Mouse (Mus musculus) midbrain, postnatal 0 days (tissue): Measurements from ENCODE around the gene Dok5. TPM values are rescaled to one million over a fixed set of nuclear protein-coding genes. Genes with fewer than 3 reads are reported as not detected.

Experiments
- ATAC-seq: fragments of 200-750 bp; cut with Nextera tagmentation; 2 replicates; pipeline ENCODE4 v1.8.0; 2017; ENCODE audit warnings: moderate number of reproducible peaks, mild to moderate bottlenecking, moderate TSS enrichment, moderate library complexity; ENCODE audit not compliant: low FRiP score
- DNase-seq: peaks from one replicate; pipeline ENCODE4 v3.0.0-alpha.2; 2015; ENCODE audit warnings: low spot score
- H3K27ac ChIP-seq: fragments of 300-500 bp; sonication (generic); 2 replicates; pipeline ENCODE4 v1.5.1; 2014; ENCODE audit warnings: low read depth, mild to moderate bottlenecking, low read length, mixed read lengths
- H3K27me3 ChIP-seq: fragments of 300-500 bp; sonication (generic); 2 replicates; pipeline ENCODE4 v1.6.1; 2014; ENCODE audit warnings: low read length, control low read depth, mixed read lengths; ENCODE audit not compliant: insufficient read depth
- H3K36me3 ChIP-seq: fragments of 300-500 bp; sonication (generic); 2 replicates; pipeline ENCODE4 v1.6.1; 2014; ENCODE audit warnings: low read length, control low read depth, mixed read lengths; ENCODE audit not compliant: insufficient read depth
- H3K4me1 ChIP-seq: fragments of 300-500 bp; sonication (generic); 2 replicates; pipeline ENCODE4 v1.6.1; 2014; ENCODE audit warnings: mild to moderate bottlenecking, control low read depth, antibody characterized with exemption, low read length, mixed read lengths; ENCODE audit not compliant: insufficient read depth
- H3K4me2 ChIP-seq: fragments of 300-500 bp; sonication (generic); 2 replicates; pipeline ENCODE4 v1.6.1; 2014; ENCODE audit warnings: low read depth, mild to moderate bottlenecking, low read length, mixed read lengths; ENCODE audit not compliant: poor library complexity, severe bottlenecking
- H3K4me3 ChIP-seq: fragments of 300-500 bp; sonication (generic); 2 replicates; pipeline ENCODE4 v1.5.1; 2014; ENCODE audit warnings: low read depth, mild to moderate bottlenecking, low read length, moderate library complexity
- H3K9ac ChIP-seq: fragments of 300-500 bp; sonication (generic); replicated peaks from 2 replicates; pipeline ENCODE4 v1.6.1; 2014; ENCODE audit warnings: mild to moderate bottlenecking, low read length, moderate library complexity, mixed read lengths; ENCODE audit not compliant: poor library complexity, severe bottlenecking
- H3K9me3 ChIP-seq: fragments of 300-500 bp; sonication (generic); 2 replicates; pipeline ENCODE4 v1.6.1; 2016; ENCODE audit warnings: low read length, control low read depth
- CTCF ChIP-seq: IDR thresholded peaks from 2 replicates; pipeline ENCODE4 v1.5.1; 2016; ENCODE audit warnings: antibody characterized with exemption, mild to moderate bottlenecking
- whole genome bisulfite sequencing: fragments of 180-500 bp; shearing (Covaris S2); extraction: QIAGEN DNeasy Blood & Tissue Kit; methylation state at CpG from one replicate; pipeline ENCODE4 v1.1.7; 2014; 5-methylcytosine and 5-hydroxymethylcytosine counted together
- polyA plus RNA-seq: library from polyadenylated mRNA; unstranded; fragments of >200 nt; fragmentation: Nextera tagmentation; extraction: Ambion mirVana; gene quantifications from 2 replicates; pipeline ENCODE4 v1.2.1, GENCODE M21; 2015
- total RNA-seq: library from RNA; depleted of rRNA; stranded (reverse); fragments of >200 nt; gene quantifications from 2 replicates; pipeline ENCODE4 v1.2.3, GENCODE M21; 2014; rRNA removed

The Dok5 gene
- total and polyA plus RNA-seq, 2 experiments from 2014 or later = 27.0 to 35.2 TPM

GRCm38 (mm10) chr2:170915646-170916045 is 184.0 kb downstream of the Dok5 start:
- no peaks in the 10 kb centered on the region for H3K9me3 ChIP-seq
- no peaks in the 10 kb centered on the region for H3K27me3 ChIP-seq
- no peak for TF ChIP-seq CTCF
- no peak overlapping the region for H3K4me3 ChIP-seq
- no peak overlapping the region for H3K9ac ChIP-seq
- no peaks in the 10 kb centered on the region for H3K36me3 ChIP-seq
- DNase-seq (no peak), ATAC-seq (no peak)
- H3K27ac ChIP-seq = no peak overlapping the region
- no peaks in the 10 kb centered on the region for H3K4me1 ChIP-seq
- H3K4me2 ChIP-seq = no peak overlapping the region
- 91% methylated on average over 8 of the region's 8 CpGs for WGBS

- WGBS = 21% methylated on average over 3 of the region's 3 CpGs
- no peaks in the 10 kb centered on the region for H3K9me3 ChIP-seq
Measured at GRCm38 (mm10) chr2:170922260-170922659, 190.7 kb downstream of the Dok5 start.

GRCm38 (mm10) chr2:170924131-170924530 is 192.5 kb downstream of the Dok5 start:
- ATAC-seq = no peak
- no peak overlapping the region for H3K4me2 ChIP-seq

More at GRCm38 (mm10) chr2:170922260-170922659, 190.7 kb downstream of the Dok5 start:
- no peak for TF ChIP-seq CTCF
- H3K27me3 ChIP-seq = no peaks in the 10 kb centered on the region
- no peak overlapping the region for H3K4me3 ChIP-seq
- H3K9ac ChIP-seq = no peak overlapping the region
- ATAC-seq (0 out of 2 replicates have a peak, but pooled peaks have one; percentile 44), DNase-seq (peak; percentile 73)
- no peaks in the 10 kb centered on the region for H3K36me3 ChIP-seq
- H3K4me1 ChIP-seq = no peaks in the 10 kb centered on the region
- no peak overlapping the region for H3K27ac ChIP-seq
- H3K4me2 ChIP-seq = no peak overlapping the region

GRCm38 (mm10) chr2:170926237-170926636 is 194.6 kb downstream of the Dok5 start:
- Histone ChIP-seq H3K9me3 (no peaks in the 10 kb centered on the region), H3K4me2 (no peak overlapping the region), H3K27me3 (no peaks in the 10 kb centered on the region), H3K4me3 (no peak overlapping the region), H3K36me3 (no peaks in the 10 kb centered on the region), H3K4me1 (no peaks in the 10 kb centered on the region), H3K27ac (no peak overlapping the region), H3K9ac (no peak overlapping the region)
- ATAC-seq (no peak), DNase-seq (no peak)
- 70% methylated on average over 9 of the region's 9 CpGs for WGBS
- no peak for TF ChIP-seq CTCF

More at GRCm38 (mm10) chr2:170924131-170924530, 192.5 kb downstream of the Dok5 start:
- Histone ChIP-seq H3K27me3 (no peaks in the 10 kb centered on the region), H3K9ac (no peak overlapping the region), H3K4me1 (no peaks in the 10 kb centered on the region), H3K9me3 (no peaks in the 10 kb centered on the region), H3K4me3 (no peak overlapping the region), H3K27ac (no peak overlapping the region), H3K36me3 (no peaks in the 10 kb centered on the region)
- no peak for DNase-seq
- no peak for TF ChIP-seq CTCF
- WGBS = 93% methylated on average over 4 of the region's 4 CpGs

Other genes with a start within 250 kb of the Dok5 start
- gene Pfdn4, start 235.4 kb upstream of the Dok5 start, total RNA-seq = 94.1 and 161 TPM in 2 replicates
- 147 and 157 TPM in 2 replicates for gene Pfdn4, start 235.4 kb upstream of the Dok5 start, polyA plus RNA-seq
- 0.14 TPM in 1 of 2 replicates, not detected in the other for gene Cyp24a1, start 234.7 kb upstream of the Dok5 start, total RNA-seq
- 0.09 and 0.23 TPM in 2 replicates for gene Cyp24a1, start 234.7 kb upstream of the Dok5 start, polyA plus RNA-seq
- not detected in 2 replicates for gene 4930470P17Rik, start 129.8 kb upstream of the Dok5 start, total RNA-seq
- not detected in 2 replicates for gene 4930470P17Rik, start 129.8 kb upstream of the Dok5 start, polyA plus RNA-seq